Mouse (Mus musculus) T-helper 17 cell (primary cell): Measurements from ENCODE around the gene Gart.

ENCODE experiments used
- in situ Hi-C, 2 experiments: fragments of 300-600 bp; cut with MboI, MseI; formaldehyde crosslinking; loops; 1 replicate in 1 of 2; 2 replicates in 1 of 2; pipeline ENCODE4 v1.15.1; 2025; ENCODE audit warnings: high pct_unique_total_duplicates in 2 of 2

Gart gene

DNA sequence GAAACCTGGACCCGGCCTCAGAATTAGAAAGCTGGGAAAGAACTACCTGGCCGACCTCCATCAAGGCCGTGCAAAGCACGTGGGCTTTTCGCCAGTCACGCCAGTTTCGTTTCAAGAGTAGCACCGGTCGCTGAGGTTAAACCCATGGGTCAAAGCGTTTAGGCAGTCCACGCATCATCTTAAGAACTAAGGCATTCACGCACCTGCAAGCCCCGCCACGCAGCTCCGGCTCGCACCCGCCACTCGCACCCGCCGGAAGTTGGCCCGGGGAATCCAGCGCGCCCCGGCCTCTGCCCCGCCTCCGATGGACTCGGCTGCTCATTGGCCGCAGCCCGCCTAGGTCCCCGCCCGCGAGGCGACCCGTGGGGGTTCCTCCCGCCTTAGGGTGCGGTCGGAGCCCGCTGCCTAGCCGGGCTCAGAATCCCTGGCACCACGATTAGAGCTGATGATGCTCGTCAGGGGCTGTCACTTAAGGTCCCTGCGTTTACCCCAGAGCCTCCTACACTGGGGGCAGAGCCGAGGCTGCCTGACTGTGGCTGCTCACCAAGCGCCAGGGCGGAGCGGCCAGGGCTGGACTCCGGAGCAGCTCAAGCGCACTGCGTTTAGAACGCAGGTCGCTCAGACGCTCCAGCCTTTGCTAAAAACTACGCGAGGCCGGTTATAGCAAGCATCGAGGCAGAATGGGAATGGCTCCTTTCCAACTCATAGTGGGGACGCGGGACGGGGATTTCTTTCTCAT is at the start of gene Gart:
Gart (minus strand) TSS at position 272 of the 739 bp plus-strand sequence.
- in situ Hi-C loops, result loop anchor here in 1 of 2 experiments (25.0 kb wide), 1 partner anchor 1410 kb away; no protein-coding TSS in a partner anchor

DNA sequence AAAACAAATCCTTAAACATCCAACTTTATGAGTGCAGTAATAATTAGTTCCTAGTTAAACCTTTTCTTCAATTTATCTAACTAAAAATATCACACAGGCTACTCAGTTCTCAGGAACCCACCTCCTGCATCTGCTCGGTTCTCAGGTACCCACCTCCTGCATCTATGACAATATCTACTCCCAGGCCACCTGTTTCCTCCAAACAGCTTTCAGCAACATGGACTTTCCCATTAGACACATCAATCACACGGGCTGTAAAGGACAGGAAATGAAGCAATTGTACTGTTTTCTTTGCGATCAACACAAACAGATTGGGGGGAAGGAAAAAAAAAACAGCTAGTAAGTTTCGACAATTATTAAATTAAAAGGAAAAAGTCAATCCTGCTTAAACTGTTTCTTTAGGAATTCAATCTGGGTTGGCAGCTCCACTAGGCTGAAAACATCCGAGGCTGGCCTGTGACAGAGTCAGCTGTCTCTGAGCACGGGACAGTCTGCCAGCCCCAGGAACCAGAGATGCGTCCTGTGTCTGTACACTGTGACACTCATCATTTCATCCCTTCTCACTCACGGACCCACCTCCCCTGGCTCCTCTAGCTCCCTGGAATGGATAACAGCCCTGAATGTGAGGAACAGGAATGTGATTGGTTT is 48.5 kb upstream of the Gart start:
- in situ Hi-C loops, result no loop called here

DNA sequence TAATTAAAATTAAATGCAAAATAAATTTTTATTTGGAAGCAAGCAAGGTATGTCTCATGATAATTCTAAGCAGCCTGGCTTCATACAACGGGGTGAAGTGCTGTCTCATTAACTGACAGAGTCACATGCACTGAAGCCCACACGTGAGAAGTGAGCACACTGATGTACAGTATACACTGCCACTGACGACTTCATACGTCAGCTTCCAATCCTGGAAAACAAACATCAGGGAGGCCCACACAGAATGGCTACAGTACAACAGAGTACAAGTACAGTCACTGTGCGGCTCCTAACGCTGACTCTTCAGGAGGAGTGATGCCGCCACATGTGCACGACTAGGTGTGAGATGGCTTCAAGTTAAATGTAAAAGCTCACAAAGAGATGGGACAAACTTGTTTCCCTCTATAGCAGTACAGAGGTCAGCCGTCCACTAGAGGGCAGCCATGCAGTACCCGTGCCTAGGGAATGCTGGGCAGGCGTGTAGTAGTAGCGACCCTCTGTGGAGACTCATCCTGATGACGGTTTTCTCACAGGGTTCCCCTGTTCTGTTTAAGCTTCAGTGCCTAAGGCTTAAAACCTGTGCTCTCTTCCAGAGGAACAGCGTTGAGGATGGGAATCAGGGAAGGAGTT is 47.8 kb upstream of the Gart start:
- in situ Hi-C loops, result no loop called here

DNA sequence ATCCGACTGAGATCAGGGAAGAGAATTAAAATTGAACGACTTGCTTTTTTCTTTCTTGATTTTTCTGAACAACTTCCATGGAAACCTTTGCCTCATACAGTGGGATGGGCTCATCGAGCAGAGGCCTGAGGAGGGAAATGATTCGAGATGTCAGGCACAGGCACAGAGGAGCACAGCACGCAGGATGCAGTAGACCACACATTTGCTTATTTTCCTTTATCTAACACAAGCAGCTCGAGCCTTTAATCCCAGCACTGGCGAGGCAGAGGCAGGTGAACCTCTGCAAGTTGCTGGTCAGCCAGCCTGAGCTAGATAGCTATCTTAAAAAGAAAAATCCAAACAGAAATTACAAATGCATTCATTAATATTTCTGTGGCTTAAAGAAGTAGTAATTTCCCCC is 43.0 kb upstream of the Gart start:
- in situ Hi-C loops, result loop anchor here in 1 of 2 experiments (10.0 kb wide), 1 partner anchor 1425 kb away; no protein-coding TSS in a partner anchor

DNA sequence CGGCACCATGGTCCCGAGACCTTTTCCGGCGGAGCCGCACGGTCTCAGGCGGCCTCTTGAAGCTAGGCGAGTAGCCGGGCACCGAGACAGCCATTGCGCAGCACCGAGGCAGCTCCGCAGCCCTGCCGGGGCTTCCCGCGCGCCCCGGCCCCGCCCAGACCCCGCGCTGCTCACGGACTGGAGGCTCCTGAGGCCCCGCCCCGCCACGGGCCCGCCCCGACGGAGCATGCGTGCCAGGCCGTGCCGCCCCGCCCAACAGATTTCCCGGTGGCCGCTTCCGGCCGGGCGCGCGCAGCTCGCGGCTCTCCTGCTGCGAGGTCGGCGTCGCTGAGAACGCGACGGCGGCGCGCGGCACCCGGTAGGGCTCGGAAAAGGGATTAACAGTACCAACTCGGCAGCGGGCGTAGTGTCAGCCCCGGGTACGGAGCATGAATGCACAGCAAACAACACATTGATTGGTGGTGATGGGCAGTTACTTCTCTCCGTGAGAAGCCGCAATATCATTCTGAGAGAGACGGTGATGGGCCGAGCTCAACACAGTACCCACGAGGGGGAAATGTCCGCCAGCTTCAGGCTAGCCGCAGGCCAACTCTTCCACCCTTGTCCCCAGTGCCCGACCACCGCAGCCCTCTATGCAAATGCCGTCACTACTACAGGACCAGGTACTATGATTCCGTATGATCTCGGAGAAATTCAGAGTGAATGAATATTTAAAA is 42.0 kb upstream of the Gart start, which contains the start of gene Donson:
Donson (minus strand) TSS at position 152 of the 716 bp plus-strand sequence.
- in situ Hi-C loops, result loop anchor here in 1 of 2 experiments (10.0 kb wide), 1 partner anchor 1424 kb away; no protein-coding TSS in a partner anchor

DNA sequence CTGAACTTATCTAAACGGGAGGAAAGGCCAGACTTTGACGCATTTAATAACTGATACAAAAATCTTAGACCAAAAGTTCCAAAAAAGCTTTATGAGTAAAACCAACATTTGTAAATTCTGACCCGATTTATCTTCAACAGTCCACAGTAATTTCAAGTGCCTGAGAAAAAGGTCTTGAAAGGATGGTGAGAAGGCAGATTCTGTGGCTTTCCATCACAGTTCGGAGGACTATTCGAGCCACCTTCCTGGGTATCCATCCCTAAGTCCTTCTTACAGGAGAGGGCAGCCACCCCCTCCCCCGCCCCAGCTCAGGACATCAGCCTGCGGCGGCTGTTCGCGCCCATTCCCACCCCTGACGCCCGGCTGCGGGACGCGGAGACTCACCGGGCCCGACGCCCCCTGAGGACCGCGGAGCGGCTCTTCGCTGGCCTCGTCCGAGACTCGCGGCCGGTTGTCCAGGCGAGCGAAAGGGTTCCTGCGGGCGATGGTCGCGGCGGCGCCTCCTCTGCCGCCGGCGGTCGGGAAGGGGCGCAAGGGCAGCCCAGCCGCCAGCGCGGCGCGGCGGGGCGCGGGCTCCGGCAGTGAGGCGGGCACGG is 41.4 kb upstream of the Gart start:
- in situ Hi-C loops, result loop anchor here in 1 of 2 experiments (10.0 kb wide), 1 partner anchor 1423 kb away; no protein-coding TSS in a partner anchor

DNA sequence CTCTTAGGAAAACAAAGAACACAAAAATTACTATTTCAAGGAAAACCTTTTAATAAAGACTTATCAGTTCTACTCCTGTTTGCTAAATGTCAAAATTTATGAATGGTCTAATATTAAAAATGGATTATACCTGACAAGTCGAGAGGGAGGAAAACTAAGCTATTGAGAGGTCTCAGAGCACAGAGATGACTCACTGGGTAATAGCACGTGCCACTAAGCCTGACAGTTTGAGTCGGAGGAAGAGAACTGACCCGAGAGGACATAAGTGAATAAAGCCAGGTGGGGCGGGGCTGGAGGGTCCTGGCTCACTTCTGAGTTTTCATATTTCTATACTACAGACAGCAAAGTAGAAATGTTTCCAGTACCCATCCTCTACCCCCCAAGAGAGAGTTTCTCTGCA is 39.6 kb upstream of the Gart start:
- in situ Hi-C loops, result loop anchor here in 1 of 2 experiments (10.0 kb wide), 1 partner anchor 1422 kb away; no protein-coding TSS in a partner anchor

DNA sequence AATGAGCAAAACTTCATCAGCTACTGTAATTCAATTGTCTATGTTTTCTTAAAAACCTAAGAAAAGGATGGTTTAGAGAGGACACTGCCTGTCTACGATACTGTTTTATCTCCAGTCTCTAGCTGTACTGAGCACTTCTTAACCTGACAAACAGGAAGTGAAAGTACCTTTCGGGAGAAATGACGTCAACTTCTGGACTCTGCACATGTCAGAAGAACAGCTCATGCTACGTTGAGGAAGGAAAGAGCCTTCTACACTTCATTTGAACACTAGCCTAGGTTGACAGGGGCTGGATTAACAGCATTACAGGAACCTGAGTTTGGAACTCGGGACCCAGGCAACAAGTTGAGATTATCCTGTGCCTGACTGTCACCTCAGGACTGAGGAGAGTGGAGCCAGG is 38.8 kb upstream of the Gart start:
- in situ Hi-C loops, result loop anchor here in 1 of 2 experiments (10.0 kb wide), 1 partner anchor 1421 kb away; no protein-coding TSS in a partner anchor

DNA sequence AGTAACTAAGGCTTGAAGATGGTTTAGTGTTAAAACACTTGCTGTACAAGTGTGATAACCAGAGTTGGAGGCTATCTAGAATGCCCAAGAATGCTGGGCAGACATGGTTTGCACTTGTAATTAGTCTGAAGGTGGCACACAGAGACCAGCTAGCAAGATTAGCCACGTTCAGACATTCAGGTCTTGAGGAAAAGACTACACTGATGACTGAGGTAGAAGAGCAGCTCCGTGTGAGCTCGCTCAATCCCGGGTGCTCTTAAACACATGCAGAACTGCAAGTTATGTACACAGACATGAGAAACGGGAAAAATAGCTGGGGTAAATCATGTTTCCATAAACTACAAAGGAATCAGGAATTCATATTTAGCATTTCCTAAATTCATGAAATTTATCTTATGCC is 33.9 kb upstream of the Gart start:
- in situ Hi-C loops, result loop anchor here in 1 of 2 experiments (10.0 kb wide), 1 partner anchor 1416 kb away; no protein-coding TSS in a partner anchor

DNA sequence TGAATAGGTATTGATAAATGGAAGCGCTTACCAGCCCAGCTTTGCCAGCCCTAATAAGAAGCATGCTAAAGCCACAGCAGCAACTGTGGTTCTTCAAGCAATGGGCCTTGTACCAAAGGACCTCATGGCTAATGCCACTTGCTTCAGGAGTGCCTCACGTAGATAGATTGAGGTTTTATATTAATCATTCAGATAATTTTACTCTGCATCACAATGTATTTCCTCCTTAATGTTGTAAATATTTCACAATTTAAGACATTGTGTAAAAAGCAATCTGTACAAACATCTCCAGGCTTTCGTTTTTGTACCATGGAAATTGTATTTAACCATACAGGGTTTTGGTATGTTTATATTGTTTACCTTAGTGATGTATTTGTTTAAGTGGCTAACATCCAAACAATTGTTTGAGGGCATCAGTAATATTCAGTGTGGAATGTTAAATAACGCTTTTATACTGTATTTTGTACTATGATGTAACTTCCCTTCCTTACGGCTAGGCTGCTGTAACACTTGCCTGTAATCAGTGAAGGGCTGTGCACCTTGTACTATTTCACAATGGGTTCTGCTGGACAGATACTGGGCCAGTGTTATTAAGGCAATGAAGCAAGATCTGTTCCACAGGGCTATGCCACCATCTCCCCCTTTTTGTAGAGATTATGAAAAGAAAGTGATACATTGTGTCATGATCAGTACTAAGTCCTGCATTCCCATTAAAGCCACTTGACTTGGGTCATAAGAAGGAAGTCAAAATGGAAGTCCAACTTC is 31.6 kb upstream of the Gart start:
- in situ Hi-C loops, result no loop called here

DNA sequence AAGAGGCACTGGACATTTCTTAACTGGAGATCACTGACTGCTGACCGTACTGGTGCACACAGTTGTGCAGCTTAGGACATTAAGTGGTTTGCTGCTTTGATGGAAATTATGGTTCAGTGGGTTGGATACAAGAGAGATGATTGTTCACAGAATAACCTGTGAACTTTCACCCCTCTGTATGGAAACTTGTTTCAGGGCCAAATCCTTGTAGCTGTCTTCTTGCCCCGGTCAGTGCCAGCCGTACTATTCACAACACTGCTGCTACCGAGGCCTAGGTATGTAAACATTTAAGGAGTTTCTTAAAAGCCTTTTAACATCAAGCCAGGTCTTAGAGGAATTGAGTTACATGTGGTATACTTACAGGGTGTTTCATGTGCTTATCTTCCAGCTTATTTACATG is 27.7 kb upstream of the Gart start:
- in situ Hi-C loops, result loop anchor here (5.0 to 25.0 kb wide), 3 partner anchors 37 to 1138 kb away; no protein-coding TSS in a partner anchor

DNA sequence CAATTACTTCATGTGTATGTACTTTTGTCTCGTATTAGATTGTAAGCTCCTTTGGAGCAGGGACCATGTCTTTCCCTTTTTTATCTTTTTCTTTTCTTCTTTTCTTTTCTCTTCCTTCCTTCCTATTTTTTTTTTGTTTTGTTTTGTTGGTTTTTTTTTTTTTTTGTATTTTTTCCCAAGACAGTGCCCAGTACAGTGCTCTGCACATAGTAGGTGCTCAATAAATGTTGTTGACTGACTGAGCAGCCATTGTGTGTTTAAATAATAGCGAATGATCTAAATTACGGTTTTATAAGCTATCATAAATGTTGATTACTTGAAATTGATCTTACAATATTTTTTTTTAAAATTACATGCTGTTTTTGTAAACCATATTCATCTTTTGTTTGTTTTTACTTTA is 17.0 kb upstream of the Gart start:
- in situ Hi-C loops, result loop anchor here in 1 of 2 experiments (10.0 to 25.0 kb wide), 2 partner anchors 149 to 1149 kb away; no protein-coding TSS in a partner anchor

DNA sequence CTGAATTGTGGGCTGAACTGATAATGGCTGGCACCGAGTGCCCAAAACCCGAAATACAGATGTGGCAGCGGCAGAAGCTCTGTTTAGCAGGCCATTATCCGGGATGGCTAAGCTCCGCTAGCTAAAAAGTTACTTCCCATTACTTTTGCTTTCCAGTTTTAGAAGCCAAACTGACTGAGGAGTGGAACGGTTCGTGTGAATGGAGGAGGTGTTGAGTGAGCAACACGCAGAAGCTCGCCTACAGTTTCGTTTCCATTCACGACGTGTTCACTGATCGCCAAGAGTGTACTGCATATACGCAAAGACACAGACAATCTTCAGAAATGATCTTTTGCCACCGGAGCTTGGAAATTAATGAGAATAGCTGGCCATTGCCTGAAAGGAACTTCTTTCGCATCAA is 15.6 kb upstream of the Gart start:
- in situ Hi-C loops, result loop anchor here in 1 of 2 experiments (10.0 to 25.0 kb wide), 2 partner anchors 148 to 1150 kb away; no protein-coding TSS in a partner anchor

DNA sequence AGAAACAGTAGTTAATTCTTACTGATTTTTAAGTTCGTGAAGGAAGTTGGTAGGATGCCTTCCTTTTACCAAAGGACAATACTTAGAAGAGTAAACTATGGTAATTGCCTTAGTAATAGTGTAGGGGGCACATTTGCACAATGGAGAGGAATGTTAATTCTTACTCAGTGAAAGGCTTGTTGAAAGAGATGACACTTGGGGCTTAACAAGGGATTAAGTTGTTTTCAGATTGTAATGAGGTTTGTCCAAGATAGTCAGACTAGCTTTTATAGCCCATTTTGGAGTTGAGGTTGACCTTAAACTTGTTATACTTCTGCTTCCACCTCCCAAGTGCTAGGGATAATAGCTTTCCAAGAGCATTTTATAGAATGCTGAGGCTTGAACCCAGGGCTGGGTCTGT is 14.6 kb upstream of the Gart start:
- in situ Hi-C loops, result loop anchor here in 1 of 2 experiments (10.0 to 25.0 kb wide), 2 partner anchors 147 to 1151 kb away; no protein-coding TSS in a partner anchor

DNA sequence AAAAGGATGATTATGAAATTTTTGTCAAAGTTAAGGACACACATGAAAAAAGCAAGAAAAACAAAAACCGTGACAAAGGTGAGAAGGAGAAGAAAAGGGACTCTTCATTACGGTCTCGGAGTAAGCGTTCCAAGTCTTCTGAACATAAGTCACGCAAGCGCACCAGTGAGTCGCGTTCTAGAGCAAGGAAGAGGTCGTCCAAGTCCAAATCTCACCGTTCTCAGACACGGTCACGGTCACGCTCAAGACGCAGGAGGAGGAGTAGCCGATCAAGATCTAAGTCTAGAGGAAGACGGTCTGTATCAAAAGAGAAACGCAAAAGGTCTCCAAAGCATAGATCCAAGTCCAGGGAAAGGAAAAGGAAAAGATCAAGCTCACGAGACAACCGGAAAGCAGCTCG is 13.0 kb upstream of the Gart start:
- in situ Hi-C loops, result loop anchor here in 1 of 2 experiments (10.0 to 25.0 kb wide), 3 partner anchors 145 to 1153 kb away; partner anchors contain the start of gene Paxbp1

DNA sequence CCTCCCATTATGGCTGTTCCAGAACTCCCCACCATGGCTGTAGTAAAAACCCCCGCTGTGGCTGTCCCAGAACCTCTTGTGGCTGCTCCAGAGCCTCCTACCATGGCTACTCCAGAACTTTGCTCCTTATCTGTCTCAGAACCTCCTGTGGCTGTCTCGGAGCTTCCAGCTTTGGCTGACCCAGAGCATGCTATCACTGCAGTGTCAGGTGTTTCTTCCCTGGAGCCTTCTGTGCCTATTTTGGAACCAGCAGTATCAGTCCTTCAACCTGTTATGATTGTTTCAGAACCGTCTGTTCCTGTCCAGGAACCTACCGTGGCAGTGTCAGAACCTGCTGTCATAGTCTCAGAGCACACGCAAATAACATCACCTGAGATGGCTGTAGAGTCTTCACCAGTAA is 11.7 kb upstream of the Gart start:
- in situ Hi-C loops, result loop anchor here in 1 of 2 experiments (10.0 to 25.0 kb wide), 2 partner anchors 614 to 1154 kb away; partner anchors contain the start of gene Paxbp1

DNA sequence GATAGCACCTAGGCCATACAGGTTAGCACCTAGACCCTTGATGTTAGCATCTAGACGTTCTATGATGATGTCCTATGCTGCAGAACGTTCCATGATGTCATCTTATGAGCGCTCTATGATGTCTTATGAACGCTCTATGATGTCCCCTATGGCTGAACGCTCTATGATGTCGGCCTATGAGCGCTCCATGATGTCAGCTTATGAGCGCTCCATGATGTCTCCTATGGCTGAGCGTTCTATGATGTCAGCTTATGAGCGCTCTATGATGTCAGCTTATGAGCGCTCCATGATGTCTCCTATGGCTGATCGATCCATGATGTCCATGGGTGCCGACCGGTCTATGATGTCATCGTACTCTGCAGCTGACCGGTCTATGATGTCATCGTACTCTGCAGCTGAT is 10.5 kb upstream of the Gart start:
- in situ Hi-C loops, result loop anchor here in 1 of 2 experiments (10.0 to 25.0 kb wide), 2 partner anchors 612 to 1155 kb away; partner anchors contain the start of gene Paxbp1

DNA sequence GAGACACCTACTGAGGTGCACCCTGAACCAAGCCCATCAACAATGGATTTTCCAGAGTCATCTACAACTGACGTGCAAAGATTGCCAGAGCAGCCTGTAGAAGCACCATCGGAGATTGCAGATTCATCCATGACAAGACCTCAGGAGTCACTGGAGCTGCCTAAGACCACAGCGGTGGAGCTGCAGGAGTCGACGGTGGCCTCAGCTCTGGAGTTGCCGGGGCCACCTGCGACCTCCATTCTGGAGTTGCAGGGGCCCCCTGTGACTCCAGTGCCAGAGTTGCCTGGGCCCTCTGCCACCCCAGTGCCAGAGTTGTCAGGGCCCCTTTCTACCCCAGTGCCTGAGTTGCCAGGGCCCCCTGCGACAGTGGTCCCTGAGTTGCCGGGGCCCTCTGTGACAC is 8.5 kb upstream of the Gart start:
- in situ Hi-C loops, result loop anchor here in 1 of 2 experiments (10.0 to 25.0 kb wide), 2 partner anchors 610 to 1157 kb away; partner anchors contain the start of gene Paxbp1

DNA sequence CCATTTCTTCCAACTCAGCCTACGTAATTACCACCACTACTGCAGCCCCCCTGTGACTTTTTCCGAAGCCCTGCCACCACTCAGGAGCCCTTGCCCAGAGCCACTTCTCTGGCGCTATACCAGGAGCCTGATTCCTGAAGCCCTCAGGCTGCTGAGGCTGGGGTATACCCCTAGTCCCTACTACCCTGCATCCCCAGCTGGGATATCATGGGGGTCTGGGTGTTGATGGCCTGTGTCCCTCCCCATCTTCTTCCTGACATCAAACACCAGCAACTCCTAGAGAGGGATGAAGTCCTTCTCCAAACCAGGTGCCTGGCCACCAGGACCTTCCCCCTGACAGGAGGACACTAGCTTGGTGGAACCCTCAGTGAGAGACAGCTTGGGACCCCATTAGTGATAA is 5.4 kb upstream of the Gart start:
- in situ Hi-C loops, result loop anchor here in 1 of 2 experiments (10.0 to 25.0 kb wide), 2 partner anchors 607 to 1160 kb away; partner anchors contain the start of gene Paxbp1
